Mouse (Mus musculus) heart, postnatal 0 days (tissue): ENCODE results near the gene Ripk3. TPM values are rescaled to one million over a fixed set of nuclear protein-coding genes. Genes with fewer than 3 reads are reported as not detected.
A peak's percentile ranks its signal among the peaks of the same experiment; 100 is the strongest.

Experiments
- ATAC-seq: fragments of 200-750 bp; cut with Nextera tagmentation; 2 replicates; pipeline ENCODE4 v1.8.0; 2017; ENCODE audit warnings: low read depth, moderate number of reproducible peaks, moderate library complexity; ENCODE audit not compliant: insufficient read depth
- DNase-seq: peaks from one replicate; pipeline ENCODE4 v3.0.0-alpha.2; 2016; ENCODE audit warnings: low spot score
- H3K27ac ChIP-seq: fragments of 300-500 bp; sonication (generic); 2 replicates; pipeline ENCODE4 v1.5.1; 2014; ENCODE audit warnings: low read depth, mild to moderate bottlenecking
- H3K27me3 ChIP-seq: fragments of 300-500 bp; sonication (generic); 2 replicates; pipeline ENCODE4 v1.6.1; 2014; ENCODE audit warnings: low read length, mixed read lengths; ENCODE audit not compliant: control insufficient read depth, insufficient read depth
- H3K36me3 ChIP-seq: fragments of 300-500 bp; sonication (generic); replicated peaks from 2 replicates; pipeline ENCODE4 v1.6.1; 2014; ENCODE audit warnings: low read length, mixed read lengths; ENCODE audit not compliant: control insufficient read depth, insufficient read depth
- H3K4me1 ChIP-seq: fragments of 300-500 bp; sonication (generic); 2 replicates; pipeline ENCODE4 v1.6.1; 2014; ENCODE audit warnings: antibody characterized with exemption; ENCODE audit not compliant: control insufficient read depth, insufficient read depth
- H3K4me2 ChIP-seq: fragments of 300-500 bp; sonication (generic); 2 replicates; pipeline ENCODE4 v1.6.1; 2014; ENCODE audit warnings: low read depth, mild to moderate bottlenecking, low read length, moderate library complexity
- H3K4me3 ChIP-seq: fragments of 300-500 bp; sonication (generic); 2 replicates; pipeline ENCODE4 v1.5.1; 2014; ENCODE audit warnings: low read depth, low read length
- H3K9ac ChIP-seq: fragments of 300-500 bp; sonication (generic); replicated peaks from 2 replicates; pipeline ENCODE4 v1.6.1; 2014; ENCODE audit warnings: low read depth, low read length, mixed read lengths
- H3K9me3 ChIP-seq: fragments of 300-500 bp; sonication (generic); replicated peaks from 2 replicates; pipeline ENCODE4 v1.6.1; 2016; ENCODE audit warnings: low read length; ENCODE audit not compliant: control insufficient read depth
- CTCF ChIP-seq: IDR thresholded peaks from 2 replicates; pipeline ENCODE4 v1.5.1; 2016; ENCODE audit warnings: antibody characterized with exemption, control low read depth, low read depth
- EP300 ChIP-seq: IDR thresholded peaks from 2 replicates; pipeline ENCODE4 v1.6.1; 2016; ENCODE audit warnings: antibody characterized with exemption, low read depth
- WGBS: fragments of 180-500 bp; shearing (Covaris S2); extraction: QIAGEN DNeasy Blood & Tissue Kit; methylation state at CpG from one replicate; pipeline ENCODE4 v1.1.7; 2014; 5-methylcytosine and 5-hydroxymethylcytosine counted together
- polyA plus RNA-seq: library from polyadenylated mRNA; unstranded; fragments of >200 nt; fragmentation: Nextera tagmentation; extraction: Ambion mirVana; gene quantifications from 2 replicates; pipeline ENCODE4 v1.2.1, GENCODE M21; 2015
- total RNA-seq: library from RNA; depleted of rRNA; stranded (reverse); fragments of >200 nt; gene quantifications from 2 replicates; pipeline ENCODE4 v1.2.3, GENCODE M21; 2014; ENCODE audit warnings: low replicate concordance

The Ripk3 gene
- total and polyA plus RNA-seq, 2 experiments from 2014 or later: 8.5 to 9.3 TPM

- TF ChIP-seq CTCF (no peak), EP300 (no peak)
- no peaks in the 10 kb centered on the region for H3K4me1 ChIP-seq
- DNase-seq: no peak
- no peak overlapping the region for H3K9ac ChIP-seq
- H3K27me3 ChIP-seq: 0 out of 2 replicates have a peak, but pooled peaks cover 4% of the 10 kb centered on the region
- ATAC-seq: no peak
- H3K9me3 ChIP-seq: no peaks in the 10 kb centered on the region
- H3K36me3 ChIP-seq: peaks cover 19% of the 10 kb centered on the region; the same call in 1 of the 2 replicates
- H3K4me2 ChIP-seq: no peak overlapping the region
- WGBS: 54% methylated on average over 7 of the region's 7 CpGs
- H3K27ac ChIP-seq: no peak overlapping the region
- H3K4me3 ChIP-seq: no peak overlapping the region
Measured at GRCm38 (mm10) chr14:55776711-55777110, 12.0 kb downstream of the Ripk3 start.

- Histone ChIP-seq H3K9ac (no peak overlapping the region), H3K36me3 (peaks cover 16% of the 10 kb centered on the region; the same call in 1 of the 2 replicates), H3K27me3 (peaks cover 24% of the 10 kb centered on the region; the same call in 1 of the 2 replicates), H3K4me2 (no peak overlapping the region), H3K4me1 (peaks cover 9% of the 10 kb centered on the region; the same call in 1 of the 2 replicates), H3K9me3 (no peaks in the 10 kb centered on the region), H3K4me3 (no peak overlapping the region), H3K27ac (no peak overlapping the region)
- no peak for ATAC-seq
- DNase-seq: no peak
- TF ChIP-seq CTCF: no peak
- TF ChIP-seq EP300: no peak
- WGBS: 75% methylated on average over 16 of the region's 16 CpGs
Measured at GRCm38 (mm10) chr14:55769087-55769703, 19.5 kb downstream of the Ripk3 start.

GRCm38 (mm10) chr14:55768555-55768954, 20.1 kb downstream of the Ripk3 start:
- WGBS: 82% methylated on average over 6 of the region's 6 CpGs
- Histone ChIP-seq H3K9me3 (no peaks in the 10 kb centered on the region), H3K27ac (no peak overlapping the region), H3K4me2 (no peak overlapping the region), H3K27me3 (peaks cover 24% of the 10 kb centered on the region; the same call in 1 of the 2 replicates), H3K36me3 (peaks cover 16% of the 10 kb centered on the region; the same call in 1 of the 2 replicates), H3K4me1 (peaks cover 11% of the 10 kb centered on the region), H3K4me3 (no peak overlapping the region), H3K9ac (no peak overlapping the region)
- TF ChIP-seq CTCF (no peak), EP300 (no peak)
- ATAC-seq (no peak), DNase-seq (no peak)

- peak overlapping the region; percentile 36 for H3K4me3 ChIP-seq
- H3K9me3 ChIP-seq: no peaks in the 10 kb centered on the region
- TF ChIP-seq CTCF (peak; percentile 57), EP300 (no peak)
- H3K27ac ChIP-seq: no peak overlapping the region
- DNase-seq (peak; percentile 41), ATAC-seq (peak; percentile 79)
- H3K27me3 ChIP-seq: peaks cover 24% of the 10 kb centered on the region; the same call in 1 of the 2 replicates
- peaks cover 13% of the 10 kb centered on the region; the same call in 1 of the 2 replicates for H3K36me3 ChIP-seq
- H3K4me2 ChIP-seq: peak overlapping the region; percentile 63
- peaks cover 19% of the 10 kb centered on the region for H3K4me1 ChIP-seq
- 0 out of 2 replicates have a peak overlapping the region, but pooled peaks have one; percentile 1 for H3K9ac ChIP-seq
- WGBS: 12% methylated on average over 52 of the region's 52 CpGs
Measured at GRCm38 (mm10) chr14:55767519-55768414, 20.9 kb downstream of the Ripk3 start.

- Histone ChIP-seq H3K4me3 (no peak within 1 kb of the TSS), H3K27me3 (peaks cover 36% of the 10 kb centered on the region), H3K4me2 (no peak within 1 kb of the TSS), H3K36me3 (peaks cover 6% of the 10 kb centered on the region; the same call in 1 of the 2 replicates), H3K27ac (no peak within 1 kb of the TSS), H3K9ac (no peak within 1 kb of the TSS), H3K4me1 (peaks cover 24% of the 10 kb centered on the region), H3K9me3 (no peaks in the 10 kb centered on the region)
- no peak for DNase-seq
- no peak for TF ChIP-seq EP300
- 65% methylated on average over 4 of the region's 4 CpGs for WGBS
- ATAC-seq: no peak
Measured at GRCm38 (mm10) chr14:55765696-55766095, 23.0 kb downstream of the Ripk3 start, which contains the start of gene Ltb4r1. Gene Ltb4r1 (plus strand): TSS chr14:55765962.
